Mouse (Mus musculus) intestine, embryonic 16.5 days (tissue): ENCODE measurements at regions not wholly inside any gene's neighbourhood (a gene's known extent, or its start where the extent isn't known, plus 50 kb on each side); places are given as distances from the start of the nearest gene placed in this dataset.
"Not testable (repeated sequence)": the region's sequence is repeated elsewhere in the genome, so short reads cannot be mapped to it uniquely, and the experiment has no call there.

ENCODE experiments used
- ATAC-seq: fragments of 200-750 bp; cut with Nextera tagmentation; 2 replicates; pipeline ENCODE4 v1.8.0; 2017; ENCODE audit warnings: moderate TSS enrichment, moderate library complexity
- H3K27ac ChIP-seq: fragments of 300-500 bp; sonication (generic); 2 replicates; pipeline ENCODE4 v1.5.1; 2014; ENCODE audit warnings: mild to moderate bottlenecking, low read length
- H3K27me3 ChIP-seq: fragments of 300-500 bp; sonication (generic); replicated peaks from 2 replicates; pipeline ENCODE4 v1.6.1; 2014; ENCODE audit warnings: low read length, control low read depth, mixed read lengths; ENCODE audit not compliant: control insufficient read depth, insufficient read depth
- H3K36me3 ChIP-seq: fragments of 300-500 bp; sonication (generic); 2 replicates; pipeline ENCODE4 v1.6.1; 2014; ENCODE audit warnings: low read length, control low read depth; ENCODE audit not compliant: control insufficient read depth, insufficient read depth
- H3K4me1 ChIP-seq: fragments of 300-500 bp; sonication (generic); 2 replicates; pipeline ENCODE4 v1.6.1; 2014; ENCODE audit warnings: low read length, control low read depth, mixed read lengths; ENCODE audit not compliant: control insufficient read depth, insufficient read depth
- H3K4me2 ChIP-seq: fragments of 300-500 bp; sonication (generic); 2 replicates; pipeline ENCODE4 v1.6.1; 2014; ENCODE audit warnings: low read depth, low read length, control low read depth
- H3K4me3 ChIP-seq: fragments of 300-500 bp; sonication (generic); 2 replicates; pipeline ENCODE4 v1.5.1; 2014; ENCODE audit warnings: mild to moderate bottlenecking, low read length
- H3K9ac ChIP-seq: fragments of 300-500 bp; sonication (generic); 2 replicates; pipeline ENCODE4 v1.6.1; 2014; ENCODE audit warnings: low read depth, low read length
- H3K9me3 ChIP-seq: fragments of 300-500 bp; sonication (generic); 2 replicates; pipeline ENCODE4 v1.6.1; 2016; ENCODE audit warnings: low read length, control low read depth; ENCODE audit not compliant: control insufficient read depth
- WGBS: fragments of 180-500 bp; shearing (Covaris S2); extraction: QIAGEN DNeasy Blood & Tissue Kit; methylation state at CpG from one replicate; pipeline ENCODE4 v1.1.7; 2014; 5-methylcytosine and 5-hydroxymethylcytosine counted together

GRCm38 (mm10) chr12:104609767-104610166 is 136.6 kb upstream of the Gsc start:
- no peaks in the 10 kb centered on the region for H3K4me1 ChIP-seq
- no peak overlapping the region for H3K9ac ChIP-seq
- no peak for ATAC-seq
- H3K27me3 ChIP-seq, result no peaks in the 10 kb centered on the region
- H3K9me3 ChIP-seq, result no peaks in the 10 kb centered on the region
- no peak overlapping the region for H3K4me3 ChIP-seq
- no peak overlapping the region for H3K27ac ChIP-seq
- H3K4me2 ChIP-seq, result no peak overlapping the region
- no peaks in the 10 kb centered on the region for H3K36me3 ChIP-seq
- WGBS, result 62% methylated on average over 19 of the region's 19 CpGs

GRCm38 (mm10) chr12:104608956-104609355 is 135.8 kb upstream of the Gsc start:
- not testable (repeated sequence) for H3K36me3 ChIP-seq, H3K27ac ChIP-seq, H3K4me1 ChIP-seq, H3K4me2 ChIP-seq, H3K9me3 ChIP-seq, H3K27me3 ChIP-seq, H3K9ac ChIP-seq, ATAC-seq, H3K4me3 ChIP-seq
- WGBS, result 85% methylated on average over 4 of the region's 4 CpGs

DNA sequence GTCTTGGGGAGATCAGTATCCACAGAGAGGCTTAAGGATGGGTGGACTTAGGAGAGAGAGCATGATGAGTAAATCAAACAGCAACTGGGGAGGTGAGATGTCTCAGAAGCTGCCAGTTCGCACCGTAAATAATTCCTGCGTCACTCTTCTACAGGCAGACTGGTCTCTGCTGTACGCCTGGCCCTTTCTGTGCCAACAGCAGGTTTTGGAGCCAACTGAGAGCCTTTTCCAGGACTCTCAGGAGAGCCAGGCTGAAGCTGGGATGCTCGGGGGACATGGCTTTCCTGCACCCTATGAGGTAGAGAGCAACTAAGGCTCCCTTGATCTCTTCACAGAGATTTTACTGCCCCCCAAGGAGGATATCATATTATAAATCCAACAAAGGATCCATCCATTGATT is 134.3 kb upstream of the Gsc start:
- no peaks in the 10 kb centered on the region for H3K9me3 ChIP-seq
- H3K9ac ChIP-seq, result no peak overlapping the region
- 83% methylated on average over 5 of the region's 5 CpGs for WGBS
- H3K4me1 ChIP-seq, result no peaks in the 10 kb centered on the region
- no peaks in the 10 kb centered on the region for H3K27me3 ChIP-seq
- H3K4me3 ChIP-seq, result no peak overlapping the region
- no peak overlapping the region for H3K4me2 ChIP-seq
- no peak overlapping the region for H3K27ac ChIP-seq
- H3K36me3 ChIP-seq, result no peaks in the 10 kb centered on the region
- ATAC-seq, result no peak

DNA sequence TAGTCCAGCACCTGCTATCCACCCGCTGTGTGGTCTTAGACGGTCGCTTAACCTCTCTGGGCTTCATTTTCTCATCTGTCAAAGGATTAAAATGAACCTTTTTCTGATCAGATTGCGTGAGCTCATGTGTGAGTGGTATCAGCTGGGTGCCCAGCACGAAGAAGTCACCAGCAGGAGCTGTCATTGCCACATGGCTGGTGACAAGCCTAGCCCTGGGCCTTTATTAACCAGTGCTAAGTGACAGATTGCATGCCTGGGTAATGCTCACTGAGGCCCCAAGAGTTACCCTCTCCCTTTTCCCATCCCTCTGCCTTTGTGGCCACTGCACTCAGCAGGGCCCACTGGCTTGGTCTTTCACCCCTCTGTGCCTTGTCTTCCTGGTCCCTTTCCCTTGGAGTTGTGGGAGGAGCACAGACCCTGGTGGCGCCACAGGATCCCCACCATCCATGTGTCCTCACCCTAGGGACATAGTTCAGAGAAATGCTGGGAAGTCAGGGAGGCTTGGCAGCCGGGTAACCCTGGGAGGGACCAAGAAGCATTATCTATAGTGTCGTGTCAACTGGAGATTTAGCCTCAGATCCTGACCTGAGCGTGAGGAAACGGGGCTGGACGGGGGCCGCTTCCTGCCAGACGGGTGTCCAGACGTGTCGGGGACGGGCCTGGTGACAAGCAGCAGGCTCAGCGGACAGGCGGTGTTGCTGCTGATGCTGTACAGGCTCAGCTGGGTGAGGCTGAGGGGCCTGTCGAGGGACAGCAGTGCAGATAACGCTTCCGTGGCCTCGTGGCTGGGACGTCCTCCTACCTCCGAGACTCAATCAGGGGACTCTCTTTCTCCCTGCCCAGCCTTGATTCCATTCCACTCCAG is 132.6 kb upstream of the Gsc start:
- H3K4me2 ChIP-seq, result no peak overlapping the region
- ATAC-seq, result 0 out of 2 replicates have a peak, but pooled peaks have one; percentile 31
- H3K9ac ChIP-seq, result no peak overlapping the region
- WGBS, result 47% methylated on average over 24 of the region's 24 CpGs
- no peak overlapping the region for H3K27ac ChIP-seq
- H3K4me3 ChIP-seq, result no peak overlapping the region
- no peaks in the 10 kb centered on the region for H3K27me3 ChIP-seq
- H3K36me3 ChIP-seq, result no peaks in the 10 kb centered on the region
- no peaks in the 10 kb centered on the region for H3K4me1 ChIP-seq
- H3K9me3 ChIP-seq, result no peaks in the 10 kb centered on the region

DNA sequence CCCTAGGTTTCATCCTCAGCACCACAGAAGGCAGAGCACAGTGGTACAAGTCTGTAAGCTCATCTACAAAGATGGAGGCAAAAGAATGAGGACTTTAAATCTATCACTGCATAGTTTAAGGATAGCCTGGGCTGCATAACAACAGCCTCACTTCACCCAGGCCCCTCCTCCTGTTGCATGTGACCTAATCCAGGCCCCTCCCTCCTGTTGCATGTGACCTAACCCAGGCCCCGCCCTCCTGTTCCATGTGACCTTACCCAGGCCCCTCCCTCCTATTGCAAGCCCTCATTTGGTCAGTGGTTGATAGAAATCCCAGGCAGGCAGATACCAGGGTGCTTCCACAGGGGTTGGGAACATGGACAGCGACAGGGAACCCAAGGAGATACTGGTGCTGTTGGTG is 124.9 kb upstream of the Gsc start:
- no peak for ATAC-seq
- Histone ChIP-seq H3K36me3 (no peaks in the 10 kb centered on the region), H3K27ac (no peak overlapping the region), H3K9me3 (no peaks in the 10 kb centered on the region), H3K4me3 (no peak overlapping the region), H3K4me2 (no peak overlapping the region), H3K4me1 (0 out of 2 replicates have a peak, but pooled peaks cover 3% of the 10 kb centered on the region), H3K9ac (no peak overlapping the region), H3K27me3 (no peaks in the 10 kb centered on the region)
- 81% methylated on average over 2 of the region's 2 CpGs for WGBS

DNA sequence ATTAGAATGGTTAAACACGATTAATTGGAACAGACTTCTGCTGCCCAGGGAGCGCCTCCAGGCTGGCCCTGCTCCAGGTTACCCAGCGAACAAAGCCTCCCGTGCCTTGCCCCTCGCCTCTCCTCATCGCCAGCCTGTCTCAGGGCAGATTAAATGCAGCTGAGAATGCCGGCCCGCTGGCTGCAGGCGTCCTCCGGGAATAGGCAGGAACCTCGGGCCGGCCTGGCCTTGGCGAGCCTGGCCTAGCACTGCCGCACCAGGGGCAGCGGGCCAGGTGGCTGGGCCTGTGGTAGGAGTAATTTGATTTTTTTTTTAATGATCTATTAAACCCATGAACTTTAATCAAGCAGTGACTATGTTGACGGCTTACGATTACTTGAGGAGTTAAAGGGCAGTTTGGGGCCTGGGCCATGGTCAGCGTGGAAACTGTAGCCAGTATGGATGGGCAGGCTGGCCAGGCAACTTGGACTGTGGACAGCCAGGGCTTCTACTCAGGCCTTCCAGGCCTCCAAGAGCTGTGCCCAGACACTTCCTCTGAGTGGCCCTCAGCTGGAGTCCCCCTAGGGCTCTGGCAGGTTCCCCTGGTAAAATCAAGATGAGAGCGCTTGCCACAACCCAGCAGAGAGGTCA is 120.5 kb upstream of the Gsc start:
- 0 out of 2 replicates have a peak, but pooled peaks have one; percentile 36 for ATAC-seq
- no peak overlapping the region for H3K27ac ChIP-seq
- no peak overlapping the region for H3K4me2 ChIP-seq
- H3K36me3 ChIP-seq, result no peaks in the 10 kb centered on the region
- 0 out of 2 replicates have a peak, but pooled peaks cover 3% of the 10 kb centered on the region for H3K4me1 ChIP-seq
- H3K9ac ChIP-seq, result no peak overlapping the region
- no peaks in the 10 kb centered on the region for H3K9me3 ChIP-seq
- H3K4me3 ChIP-seq, result no peak overlapping the region
- WGBS, result 53% methylated on average over 19 of the region's 19 CpGs
- no peaks in the 10 kb centered on the region for H3K27me3 ChIP-seq

GRCm38 (mm10) chr12:104592791-104593525 is 119.8 kb upstream of the Gsc start:
- Histone ChIP-seq H3K9me3 (no peaks in the 10 kb centered on the region), H3K9ac (no peak overlapping the region), H3K4me3 (no peak overlapping the region), H3K4me2 (no peak overlapping the region), H3K27ac (no peak overlapping the region), H3K36me3 (no peaks in the 10 kb centered on the region), H3K4me1 (0 out of 2 replicates have a peak, but pooled peaks cover 3% of the 10 kb centered on the region), H3K27me3 (no peaks in the 10 kb centered on the region)
- 49% methylated on average over 21 of the region's 21 CpGs for WGBS
- ATAC-seq, result no peak

- no peaks in the 10 kb centered on the region for H3K9me3 ChIP-seq
- 0 out of 2 replicates have a peak, but pooled peaks cover 3% of the 10 kb centered on the region for H3K4me1 ChIP-seq
- no peak overlapping the region for H3K9ac ChIP-seq
- no peaks in the 10 kb centered on the region for H3K27me3 ChIP-seq
- H3K27ac ChIP-seq, result no peak overlapping the region
- no peak overlapping the region for H3K4me2 ChIP-seq
- 82% methylated on average over 7 of the region's 7 CpGs for WGBS
- H3K4me3 ChIP-seq, result no peak overlapping the region
- no peaks in the 10 kb centered on the region for H3K36me3 ChIP-seq
- no peak for ATAC-seq
Observed at GRCm38 (mm10) chr12:104591571-104591970, 118.4 kb upstream of the Gsc start.

GRCm38 (mm10) chr12:104590291-104590690 is 117.2 kb upstream of the Gsc start:
- Histone ChIP-seq H3K9ac (no peak overlapping the region), H3K27ac (no peak overlapping the region), H3K27me3 (no peaks in the 10 kb centered on the region), H3K4me3 (no peak overlapping the region), H3K9me3 (no peaks in the 10 kb centered on the region), H3K4me1 (0 out of 2 replicates have a peak, but pooled peaks cover 3% of the 10 kb centered on the region), H3K4me2 (no peak overlapping the region), H3K36me3 (no peaks in the 10 kb centered on the region)
- ATAC-seq, result no peak
- 86% methylated on average over 8 of the region's 8 CpGs for WGBS
